Mouse (Mus musculus): ENCODE results near the gene Lmod2. TPM values are rescaled to one million over a fixed set of nuclear protein-coding genes. Genes with fewer than 3 reads are reported as not detected.
A peak's percentile ranks its signal among the peaks of the same experiment; 100 is the strongest.

The Lmod2 gene
- total RNA-seq, 2 experiments from 2014 or later = 126 TPM

DNA sequence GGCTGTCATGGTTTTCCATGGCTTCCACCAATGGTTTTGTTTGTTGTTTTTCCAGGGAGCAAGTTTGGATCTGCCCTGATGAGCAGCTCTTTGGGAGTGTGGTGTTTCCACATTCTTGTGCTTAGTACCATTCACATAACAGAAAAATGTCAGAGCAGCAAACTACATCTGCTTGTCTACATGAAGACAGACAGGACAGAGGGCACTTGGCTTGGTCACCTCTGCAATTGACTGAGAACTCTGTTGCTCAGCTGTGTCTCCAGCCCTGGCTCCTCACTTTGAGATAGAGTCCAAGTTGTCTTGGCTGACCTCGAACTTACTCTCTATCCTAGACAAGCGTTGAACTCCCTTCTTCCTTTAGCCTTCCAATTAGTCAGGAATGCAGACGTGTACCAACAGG, 4.8 kb downstream of the Lmod2 start:
- no peak for DNase-seq

DNA sequence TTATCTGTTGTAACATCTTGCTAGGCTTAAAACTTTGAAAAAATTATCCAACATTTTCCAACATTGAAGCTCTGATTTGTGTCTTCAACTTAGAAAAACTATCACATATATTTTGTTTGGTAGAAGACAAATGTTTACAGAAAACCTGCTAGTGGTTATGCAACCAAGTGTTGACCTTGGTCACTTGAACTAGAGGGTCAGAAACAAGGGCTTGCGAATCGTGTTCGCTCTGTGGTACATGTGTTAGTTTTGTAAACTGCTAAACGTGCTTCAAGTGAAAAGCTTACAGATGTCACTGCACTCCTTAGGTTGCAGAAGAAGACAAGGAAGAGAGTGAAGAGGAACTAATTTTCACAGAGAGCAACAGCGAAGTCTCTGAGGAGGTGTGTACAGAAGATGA, 5.4 kb downstream of the Lmod2 start:
- DNase-seq = no peak

DNA sequence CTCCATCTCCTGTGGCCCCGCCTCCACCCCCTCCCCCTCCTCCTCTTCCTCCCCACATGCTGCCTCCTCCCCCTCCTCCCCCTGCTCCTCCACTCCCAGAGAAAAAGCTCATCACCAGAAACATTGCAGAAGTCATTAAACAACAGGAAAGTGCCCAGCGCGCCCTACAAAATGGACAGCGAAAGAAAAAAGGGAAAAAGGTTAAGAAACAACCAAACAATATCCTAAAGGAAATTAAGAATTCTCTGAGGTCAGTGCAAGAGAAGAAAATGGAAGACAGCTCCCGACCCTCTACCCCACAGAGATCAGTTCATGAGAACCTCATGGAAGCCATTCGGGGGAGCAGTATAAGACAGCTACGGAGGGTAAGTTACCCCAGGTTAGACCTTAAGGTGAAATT, 6.7 kb downstream of the Lmod2 start:
- DNase-seq = no peak

DNA sequence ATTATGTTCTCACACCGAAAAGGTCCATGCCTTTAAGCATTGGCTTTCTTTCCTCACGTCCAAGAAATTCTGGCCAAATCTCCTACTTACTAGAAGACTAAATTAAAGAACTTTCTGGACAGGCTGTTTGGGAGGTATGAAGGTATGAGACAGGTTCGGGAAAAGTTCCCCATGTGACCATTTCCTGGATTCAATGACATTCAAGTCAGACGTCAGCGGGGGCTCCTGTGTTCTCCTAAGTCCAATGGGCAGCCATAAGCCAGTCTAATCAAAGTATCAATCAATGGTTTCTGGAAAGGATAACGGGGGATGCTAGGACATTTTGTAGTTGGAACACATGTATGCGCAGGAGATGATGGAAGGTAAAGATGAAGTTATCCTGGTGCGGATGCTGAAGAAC, 8.1 kb downstream of the Lmod2 start:
- no peak for DNase-seq

DNA sequence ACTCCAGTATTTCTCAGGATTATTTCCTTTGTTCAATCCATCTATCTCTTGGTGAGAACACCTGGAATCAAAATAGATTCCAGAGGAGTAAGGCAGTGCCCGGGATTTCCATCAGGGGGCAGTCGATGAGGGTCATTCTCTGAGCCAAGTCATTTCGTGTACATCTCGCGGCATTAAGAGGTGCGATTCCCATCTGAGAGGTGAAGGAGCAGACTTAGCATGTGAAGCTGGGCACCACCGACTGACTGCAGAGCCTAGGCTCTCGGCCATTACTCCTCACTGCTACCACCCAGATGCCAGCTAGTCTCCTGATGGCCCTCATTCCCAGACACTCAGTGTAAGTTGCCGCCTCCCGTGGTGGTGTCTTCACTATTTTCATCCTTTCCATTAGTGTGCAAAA, 8.9 kb downstream of the Lmod2 start:
- DNase-seq = no peak

DNA sequence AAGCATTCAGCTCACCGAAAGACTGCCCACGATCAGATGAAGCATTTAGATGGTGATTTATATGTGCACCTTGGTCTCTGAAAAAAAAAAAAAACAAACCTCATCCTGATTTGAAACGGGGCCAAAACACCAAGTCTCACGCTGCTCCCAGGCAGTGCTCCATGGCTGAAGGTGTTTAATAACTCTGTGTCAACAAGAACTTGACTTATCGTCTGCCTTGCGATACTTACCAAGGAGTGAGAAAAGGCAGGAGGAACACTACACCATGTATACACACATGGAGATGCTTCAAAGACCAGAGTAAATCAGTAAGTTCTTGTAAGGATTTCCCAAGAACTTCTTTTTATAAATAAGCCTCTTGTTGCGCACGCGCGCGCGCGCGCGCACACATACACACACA, 10.0 kb downstream of the Lmod2 start:
- DNase-seq = no peak

DNA sequence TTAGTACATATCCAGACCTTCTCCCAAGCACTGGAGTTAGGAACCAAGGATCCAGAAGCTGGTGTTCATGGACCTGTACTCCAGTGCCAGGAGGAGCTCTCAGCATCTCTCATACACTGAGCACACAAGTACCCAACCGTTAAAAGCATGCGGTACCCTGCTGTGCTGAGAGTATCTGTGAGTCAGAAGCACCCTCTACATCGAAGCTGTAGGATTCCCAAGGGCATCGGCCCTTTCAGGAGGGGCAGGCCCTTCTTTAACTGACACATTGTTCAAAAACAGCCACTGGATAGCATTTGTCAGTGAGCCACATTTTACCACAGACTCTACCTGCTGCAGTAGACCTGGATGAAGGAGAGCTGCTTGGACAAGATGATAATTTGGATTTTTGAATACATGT, 10.6 kb downstream of the Lmod2 start:
- DNase-seq = no peak

DNA sequence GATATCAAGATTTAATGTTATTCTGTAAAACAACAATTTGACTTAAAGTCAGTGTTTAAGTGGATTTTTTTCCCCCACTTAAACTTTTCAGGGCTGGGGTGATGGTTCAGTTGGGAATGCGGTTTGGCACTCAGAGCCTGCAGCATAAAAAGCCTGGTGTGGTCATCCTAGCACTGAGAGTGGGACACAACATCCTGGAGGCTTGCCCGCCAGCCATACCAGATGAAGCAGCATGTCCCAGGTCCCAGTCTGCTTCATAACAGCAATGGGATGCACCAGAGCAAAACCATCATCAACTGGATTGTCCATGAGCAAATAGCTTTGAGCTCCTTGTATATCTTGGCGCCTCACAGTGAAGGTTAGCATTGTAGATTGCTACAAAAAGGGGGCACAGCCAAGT, 11.1 kb downstream of the Lmod2 start:
- DNase-seq = no peak

DNA sequence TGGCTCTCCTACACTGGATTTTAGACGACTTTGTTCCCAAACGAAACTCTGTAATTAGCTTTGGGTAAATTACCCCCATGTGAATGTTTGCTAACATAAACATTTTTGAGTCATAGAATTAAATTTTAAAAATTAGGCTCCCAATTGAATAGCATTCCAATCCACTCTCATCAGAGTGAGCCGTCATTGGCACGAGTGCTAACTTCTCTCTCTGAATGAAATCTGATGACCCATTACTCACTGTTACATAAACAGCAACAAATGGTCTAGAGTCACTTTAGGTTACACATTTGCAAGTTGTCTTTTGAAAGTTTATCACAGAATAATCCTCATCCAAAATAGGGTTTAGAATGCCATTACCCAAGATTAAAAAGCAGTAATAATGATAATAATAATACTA, 12.0 kb downstream of the Lmod2 start:
- DNase-seq = no peak

DNA sequence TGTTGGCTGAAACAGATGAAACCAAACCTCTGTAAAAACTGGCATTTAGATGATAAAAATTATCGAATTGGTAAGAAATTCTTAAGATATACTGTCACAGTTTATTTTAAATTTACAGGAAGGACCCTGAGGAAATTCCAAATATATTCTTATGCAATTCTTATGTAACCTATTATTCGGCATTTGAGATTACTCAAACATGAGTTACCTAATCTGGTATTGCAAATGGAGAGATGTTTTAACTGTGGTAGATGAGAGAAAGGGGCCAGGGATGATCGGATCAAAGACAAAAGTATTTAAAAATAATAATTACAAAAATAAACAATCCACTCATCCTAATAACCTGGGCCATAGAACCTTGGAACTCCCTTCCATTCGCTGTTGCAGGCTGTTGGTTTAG, 12.8 kb downstream of the Lmod2 start:
- no peak for DNase-seq

DNA sequence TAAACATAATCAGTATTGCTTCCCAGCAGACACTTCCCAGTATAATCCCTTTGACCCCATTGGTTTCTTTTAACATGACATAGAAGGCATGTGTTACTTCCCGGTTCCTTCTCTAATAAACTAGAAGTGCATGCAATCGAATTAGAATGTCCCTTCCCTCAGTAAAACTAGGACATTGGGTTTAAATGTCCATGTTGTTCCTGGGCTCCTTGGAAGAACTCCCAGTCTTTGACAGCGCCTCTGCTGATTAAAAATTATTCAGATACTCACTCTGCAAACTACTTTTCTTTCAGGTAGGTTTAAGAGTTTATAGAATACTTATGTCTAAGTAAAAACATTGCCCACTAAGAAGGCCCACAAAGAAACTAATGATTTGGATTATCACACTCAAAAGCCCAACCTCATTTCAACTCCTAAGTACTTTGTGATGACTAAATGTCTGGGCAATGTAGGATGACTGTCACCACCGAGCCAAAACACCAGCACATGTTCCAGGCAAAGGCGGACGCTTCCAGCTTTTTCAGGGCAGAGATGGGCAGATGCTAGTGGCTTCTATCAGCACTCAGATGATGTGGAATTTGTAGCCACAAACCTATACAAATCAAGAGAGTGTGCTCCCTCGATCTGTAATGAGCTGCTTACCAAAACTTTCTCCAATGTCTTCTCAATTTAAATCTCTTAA, 14.7 kb downstream of the Lmod2 start:
- no peak for DNase-seq

DNA sequence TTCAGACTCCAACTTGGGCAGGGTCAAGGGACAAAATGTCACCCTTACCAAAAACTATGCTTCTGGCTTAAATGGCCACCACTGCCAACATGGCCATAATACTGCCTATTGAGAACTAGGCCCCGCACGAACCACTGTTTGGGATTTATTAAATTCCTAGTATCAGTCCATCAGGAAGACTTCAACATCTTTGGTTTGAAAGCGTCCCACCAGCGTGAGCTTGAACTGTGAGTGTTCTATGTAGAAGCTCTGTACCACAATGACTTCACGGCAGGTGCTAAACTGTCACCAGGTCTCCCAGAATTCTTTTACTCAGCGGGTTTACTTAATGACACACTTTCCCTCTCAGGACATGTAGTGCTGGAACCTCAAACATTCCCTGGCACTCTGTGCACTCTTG, 15.8 kb downstream of the Lmod2 start:
- no peak for DNase-seq

DNA sequence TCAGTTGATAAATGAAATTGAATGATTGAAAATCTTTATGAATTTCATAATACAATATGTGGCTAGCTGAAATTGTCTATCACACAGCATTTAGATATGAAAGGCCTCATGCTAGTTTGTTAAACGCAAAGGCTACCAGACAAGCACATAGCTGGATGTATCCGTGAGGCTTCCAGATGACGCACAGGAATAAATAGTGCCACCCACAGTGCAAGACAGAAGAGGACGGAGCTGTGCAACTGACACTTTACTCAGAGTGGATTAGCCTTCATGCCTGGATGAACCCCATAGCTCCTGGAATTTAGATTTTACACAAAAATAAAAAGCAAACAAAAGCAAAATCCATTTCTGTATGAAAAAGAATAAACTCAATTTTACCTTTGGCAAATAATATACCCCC, 16.4 kb downstream of the Lmod2 start:
- DNase-seq = no peak

DNA sequence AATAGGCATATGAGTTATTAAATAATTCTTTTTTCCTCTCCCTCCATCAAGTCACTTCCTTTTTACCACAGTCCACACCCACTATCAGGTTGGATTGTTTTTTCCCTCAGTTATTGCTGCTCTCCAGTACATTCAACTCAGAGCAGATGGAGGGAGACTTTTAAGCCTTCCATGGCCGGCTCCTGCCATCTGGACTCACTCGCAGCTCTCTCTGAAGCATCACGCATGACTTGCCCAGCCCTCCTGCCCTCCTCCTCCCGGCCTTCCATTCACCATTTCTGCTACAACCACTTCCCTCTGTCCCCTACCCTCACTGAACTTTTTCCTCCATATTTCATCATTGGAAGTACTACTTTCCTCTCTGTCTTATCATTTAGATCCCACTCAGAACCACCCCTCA, 19.2 kb downstream of the Lmod2 start:
- DNase-seq = no peak

DNA sequence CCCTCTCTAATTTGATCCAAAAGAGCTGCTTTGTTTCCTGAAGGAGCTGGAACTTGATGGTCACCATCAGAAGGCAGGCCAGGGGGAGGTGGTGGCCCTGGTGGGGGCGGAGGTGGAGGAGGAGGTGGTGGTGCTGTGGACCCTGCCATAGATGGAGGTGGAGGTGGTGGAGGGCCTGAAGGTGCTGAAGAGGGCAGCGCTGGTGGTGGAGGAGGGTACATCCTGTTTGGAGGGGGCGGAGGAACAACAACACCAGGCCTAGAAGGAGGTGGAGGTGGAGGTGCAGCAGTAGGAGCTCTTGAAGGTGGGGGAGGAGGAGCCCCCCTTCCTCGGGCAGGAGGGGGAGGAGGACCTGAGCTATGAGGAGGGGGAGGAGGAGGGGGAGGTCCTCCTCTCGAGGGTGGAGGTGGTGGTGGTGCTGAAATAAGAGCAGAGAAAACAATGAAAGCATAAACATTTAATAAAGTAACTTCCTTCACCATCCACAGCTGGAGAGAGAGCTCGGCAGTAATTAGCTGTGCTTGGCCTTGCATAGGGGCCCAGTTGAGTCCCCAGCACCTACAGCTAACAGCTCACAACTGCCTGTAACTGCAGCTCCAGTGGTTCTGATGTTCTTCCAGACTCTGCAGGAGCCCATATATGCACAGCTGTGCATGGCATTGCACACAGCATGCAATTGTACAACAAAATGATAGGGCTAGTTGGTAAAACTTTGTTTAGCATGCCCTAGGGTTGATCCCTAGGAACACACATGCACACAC, 21.9 kb downstream of the Lmod2 start:
- DNase-seq = no peak

DNA sequence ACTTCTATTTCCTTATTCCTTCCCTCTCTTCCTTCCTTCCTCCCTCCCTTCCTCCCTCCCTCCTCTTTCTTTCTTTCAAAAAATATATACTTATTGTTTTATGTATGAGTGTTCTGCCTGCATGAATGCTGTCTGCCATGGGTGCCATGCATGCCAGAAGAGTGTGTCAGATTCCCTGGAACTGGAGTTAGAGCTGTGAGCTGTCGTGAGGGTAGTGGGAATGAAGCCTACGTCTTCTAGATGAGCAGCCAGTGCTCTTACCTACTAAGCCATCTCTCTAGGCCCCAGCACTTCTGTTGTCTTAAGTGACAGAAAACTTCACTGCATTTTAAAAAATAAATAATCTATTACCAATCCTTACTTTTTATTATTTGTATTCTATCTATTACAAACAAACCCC, 23.4 kb downstream of the Lmod2 start:
- no peak for DNase-seq

DNA sequence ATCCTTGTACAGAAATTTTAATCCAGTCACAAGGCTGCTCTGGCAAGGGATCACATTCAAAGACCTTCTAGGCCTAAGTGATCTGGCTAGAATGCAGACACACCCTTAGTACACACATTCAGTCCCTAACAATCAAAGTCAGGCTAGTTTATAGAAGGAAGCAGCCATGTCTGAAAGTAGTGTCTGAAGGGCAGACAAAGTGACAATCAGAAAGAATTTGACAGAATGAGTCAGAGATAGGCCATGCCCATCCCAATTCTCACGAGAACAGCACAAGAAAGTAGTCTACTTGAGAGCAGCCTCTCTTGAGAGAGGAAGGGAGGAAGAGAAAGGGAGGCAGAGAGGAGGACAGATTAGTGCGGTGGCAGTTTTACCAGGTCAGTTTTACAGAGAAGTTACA, 24.5 kb downstream of the Lmod2 start:
- DNase-seq = no peak

DNA sequence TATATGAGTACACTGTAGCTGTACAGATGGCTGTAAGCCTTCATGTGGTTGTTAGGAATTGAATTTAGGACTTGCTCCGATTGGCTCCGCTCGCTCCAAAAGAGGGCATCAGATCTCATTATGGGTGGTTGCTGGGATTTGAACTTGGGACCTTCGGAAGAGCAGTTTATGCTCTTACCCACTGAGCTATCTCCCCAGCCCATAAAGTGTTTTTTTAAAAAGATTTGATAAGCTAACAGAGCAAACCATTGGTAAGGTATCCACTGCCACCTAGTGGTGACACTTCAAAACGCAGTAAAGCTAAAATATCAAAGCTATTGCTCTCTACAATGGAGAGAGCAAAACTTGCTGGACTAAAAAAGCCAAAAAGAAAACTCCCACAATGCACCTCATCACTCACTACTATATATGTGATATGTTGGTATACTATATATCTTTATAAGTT, 30.0 kb downstream of the Lmod2 start:
- DNase-seq = peak; percentile 54

DNA sequence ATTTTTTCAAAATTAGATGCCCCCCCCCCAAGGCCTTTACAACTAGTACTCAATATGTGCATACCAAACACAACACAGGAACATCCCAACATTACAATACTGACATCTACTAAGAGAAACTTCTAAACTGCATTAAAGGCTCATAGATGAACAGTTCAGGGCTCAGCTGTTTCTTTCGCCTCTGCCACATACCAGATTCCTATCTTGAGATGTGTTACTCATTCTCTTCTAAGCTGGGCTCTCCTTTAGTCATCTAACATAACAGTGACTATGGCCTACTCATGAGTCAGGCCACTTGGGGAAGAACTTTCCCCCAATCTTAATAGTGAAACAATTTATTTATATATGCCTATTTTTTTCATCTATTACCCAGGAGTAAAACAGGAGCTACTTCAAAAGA, 30.9 kb downstream of the Lmod2 start:
- no peak for DNase-seq

DNA sequence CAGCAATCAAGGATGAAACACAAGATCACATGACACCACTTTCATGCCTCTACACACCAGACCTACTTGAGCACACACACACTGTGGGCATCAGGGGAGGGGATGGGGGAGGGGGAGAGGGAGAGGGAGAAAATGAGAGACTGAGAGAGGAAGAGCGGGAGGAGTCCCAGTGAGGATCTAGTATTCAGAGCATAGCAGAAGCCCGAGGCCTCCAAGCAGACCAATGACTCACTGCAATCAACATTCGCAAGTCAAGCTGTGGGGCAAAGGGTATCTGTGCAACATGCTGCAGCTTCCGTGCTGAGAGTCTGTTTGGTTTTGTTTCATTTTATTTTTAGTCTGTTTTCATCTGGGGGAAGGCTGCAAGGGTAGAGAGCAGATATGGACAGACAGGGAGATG, 34.5 kb downstream of the Lmod2 start:
- no peak for DNase-seq

DNA sequence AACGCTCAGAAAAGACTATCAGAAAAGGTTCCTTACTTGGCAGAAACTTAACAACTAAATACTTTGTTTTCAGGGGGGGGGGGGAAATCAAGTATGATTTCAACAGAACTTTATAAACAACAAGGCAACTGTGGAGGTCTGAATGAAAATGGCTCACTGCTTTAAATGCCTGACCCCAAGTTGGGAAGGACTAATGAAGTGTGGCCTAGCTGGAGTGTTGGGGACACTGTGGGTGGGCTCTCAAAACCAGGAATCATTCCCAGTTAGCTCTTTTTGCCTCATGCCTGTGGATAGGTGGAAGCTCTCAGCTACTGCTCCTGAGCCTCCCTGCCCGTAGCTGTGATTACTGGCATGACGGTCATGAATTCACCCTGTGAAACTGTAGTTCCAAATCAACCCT, 36.5 kb downstream of the Lmod2 start:
- no peak for DNase-seq

DNA sequence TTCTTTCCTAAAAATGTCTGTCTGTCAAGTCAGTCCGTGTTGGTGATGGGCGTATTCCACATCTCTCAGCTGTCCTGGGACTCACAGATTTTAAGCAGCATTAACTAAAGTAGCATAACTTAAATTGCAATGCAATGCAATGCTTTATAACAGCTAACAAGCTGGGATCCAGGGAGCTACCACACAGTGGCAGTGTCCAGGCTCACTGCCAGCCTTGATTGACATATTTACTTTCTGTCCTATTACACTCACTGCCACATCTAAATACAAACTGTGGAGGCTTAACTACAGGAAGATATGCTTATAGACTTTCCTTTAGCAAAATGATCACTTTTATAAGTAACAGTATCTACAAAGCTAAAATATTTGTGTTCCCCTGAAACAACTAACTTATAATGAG, 38.3 kb downstream of the Lmod2 start:
- no peak for DNase-seq

DNA sequence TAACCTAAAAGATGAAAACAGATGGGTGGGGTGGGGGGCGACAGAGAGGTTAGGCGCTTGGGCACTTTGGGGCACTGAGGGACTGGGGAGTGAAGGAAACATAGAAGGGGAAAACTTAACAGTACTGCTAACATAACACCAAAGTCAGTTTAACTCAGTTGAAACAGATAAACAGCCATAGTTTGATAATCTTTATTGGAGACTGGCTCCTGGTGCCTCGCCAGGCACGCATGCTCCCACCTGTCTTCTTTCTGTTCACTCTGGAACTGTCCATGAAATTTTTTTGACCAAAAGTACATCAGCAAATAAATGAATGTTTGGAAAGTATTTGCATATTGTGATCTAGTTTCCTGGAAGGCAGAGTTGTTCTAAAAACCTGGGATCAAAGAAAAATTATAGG, 43.7 kb downstream of the Lmod2 start:
- DNase-seq = no peak

DNA sequence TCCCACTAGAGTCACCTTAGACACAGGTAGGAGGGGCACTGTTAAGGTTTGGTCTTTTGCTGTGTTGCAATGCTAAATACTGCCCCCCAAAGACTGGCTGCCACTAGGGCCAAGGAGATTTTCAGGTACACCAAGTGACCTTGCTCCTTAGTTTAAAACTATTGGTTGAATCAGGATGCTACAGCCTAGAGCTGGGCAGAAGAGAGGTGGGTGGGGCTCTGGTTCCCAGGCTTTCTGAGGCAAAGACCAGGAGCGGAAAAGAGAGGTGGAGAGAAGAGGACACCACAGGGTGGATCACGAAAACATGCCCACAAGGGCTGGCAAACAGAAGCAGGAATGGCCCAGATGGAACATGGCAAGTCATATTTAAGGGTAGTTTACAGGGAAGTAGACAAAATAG, 44.6 kb downstream of the Lmod2 start:
- DNase-seq = no peak
